Mouse (Mus musculus) embryonic facial prominence, embryonic 13.5 days (tissue): ENCODE measurements around the gene Cyth4. TPM values are rescaled to one million over a fixed set of nuclear protein-coding genes. Genes with fewer than 3 reads are reported as not detected.

Experiments
- ATAC-seq: fragments of 200-750 bp; cut with Nextera tagmentation; 2 replicates; pipeline ENCODE4 v1.8.0; 2017; ENCODE audit warnings: low read depth; ENCODE audit not compliant: insufficient number of reproducible peaks, insufficient read depth, low FRiP score, low TSS enrichment
- H3K27ac ChIP-seq: fragments of 300-500 bp; sonication (generic); 2 replicates; pipeline ENCODE4 v1.5.1; 2015; ENCODE audit warnings: moderate library complexity, mild to moderate bottlenecking, inconsistent platforms
- H3K27me3 ChIP-seq: fragments of 300-500 bp; sonication (generic); 2 replicates; pipeline ENCODE4 v1.6.1; 2015; ENCODE audit warnings: mild to moderate bottlenecking, inconsistent platforms
- H3K36me3 ChIP-seq: fragments of 300-500 bp; sonication (generic); 2 replicates; pipeline ENCODE4 v1.6.1; 2015; ENCODE audit warnings: mild to moderate bottlenecking, inconsistent platforms
- H3K4me1 ChIP-seq: fragments of 300-500 bp; sonication (generic); 2 replicates; pipeline ENCODE4 v1.6.1; 2015; ENCODE audit warnings: inconsistent platforms
- H3K4me2 ChIP-seq: fragments of 300-500 bp; sonication (generic); 2 replicates; pipeline ENCODE4 v1.6.1; 2015; ENCODE audit warnings: moderate library complexity, mild to moderate bottlenecking, inconsistent platforms
- H3K4me3 ChIP-seq: fragments of 300-500 bp; sonication (generic); 2 replicates; pipeline ENCODE4 v1.5.1; 2015; ENCODE audit warnings: mild to moderate bottlenecking, inconsistent platforms
- H3K9ac ChIP-seq: fragments of 300-500 bp; sonication (generic); 2 replicates; pipeline ENCODE4 v1.6.1; 2015; ENCODE audit warnings: mild to moderate bottlenecking, inconsistent platforms
- H3K9me3 ChIP-seq: fragments of 300-500 bp; sonication (generic); 2 replicates; pipeline ENCODE4 v1.6.1; 2016; ENCODE audit warnings: inconsistent platforms
- WGBS: fragments of 180-500 bp; shearing (Covaris S2); methylation state at CpG from one replicate; pipeline ENCODE4 v1.1.7; 2015; ENCODE audit warnings: mixed read lengths; 5-methylcytosine and 5-hydroxymethylcytosine counted together
- polyA plus RNA-seq: library from polyadenylated mRNA; unstranded; fragments of >200 nt; fragmentation: Nextera tagmentation; extraction: Ambion mirVana; gene quantifications from 2 replicates; pipeline ENCODE4 v1.2.1, GENCODE M21; 2015

Cyth4 gene
- polyA plus RNA-seq, 1 experiment from 2014 or later, result 8.5 TPM

- no peak for ATAC-seq
- Histone ChIP-seq H3K36me3 (no peaks in the 10 kb centered on the region), H3K27me3 (no peaks in the 10 kb centered on the region), H3K4me3 (no peak overlapping the region), H3K4me1 (no peaks in the 10 kb centered on the region), H3K9me3 (no peaks in the 10 kb centered on the region), H3K4me2 (no peak overlapping the region), H3K27ac (no peak overlapping the region), H3K9ac (no peak overlapping the region)
- WGBS, result 70% methylated on average over 11 of the region's 11 CpGs
These were observed 31.9 kb upstream of the Cyth4 start for GRCm38 (mm10) chr15:78564764-78565435.

- ATAC-seq, result no peak
- H3K9me3 ChIP-seq, result no peaks in the 10 kb centered on the region
- no peaks in the 10 kb centered on the region for H3K36me3 ChIP-seq
- H3K9ac ChIP-seq, result no peak overlapping the region
- WGBS, result 70% methylated on average over 9 of the region's 9 CpGs
- H3K27ac ChIP-seq, result no peak overlapping the region
- H3K4me2 ChIP-seq, result no peak overlapping the region
- no peaks in the 10 kb centered on the region for H3K27me3 ChIP-seq
- no peak overlapping the region for H3K4me3 ChIP-seq
- no peaks in the 10 kb centered on the region for H3K4me1 ChIP-seq
These were observed 29.2 kb upstream of the Cyth4 start for GRCm38 (mm10) chr15:78567608-78568120.

GRCm38 (mm10) chr15:78570170-78570569 is 26.7 kb upstream of the Cyth4 start:
- no peak overlapping the region for H3K4me3 ChIP-seq
- H3K36me3 ChIP-seq, result no peaks in the 10 kb centered on the region
- H3K9me3 ChIP-seq, result no peaks in the 10 kb centered on the region
- H3K4me1 ChIP-seq, result no peaks in the 10 kb centered on the region
- WGBS, result 92% methylated on average over 5 of the region's 5 CpGs
- no peak overlapping the region for H3K9ac ChIP-seq
- no peak overlapping the region for H3K4me2 ChIP-seq
- ATAC-seq, result no peak
- no peak overlapping the region for H3K27ac ChIP-seq
- H3K27me3 ChIP-seq, result no peaks in the 10 kb centered on the region

- no peak for ATAC-seq
- no peak overlapping the region for H3K4me3 ChIP-seq
- WGBS, result 59% methylated on average over 16 of the region's 16 CpGs
These were observed 25.1 kb upstream of the Cyth4 start for GRCm38 (mm10) chr15:78571554-78572269.

GRCm38 (mm10) chr15:78572270-78572600 is 24.6 kb upstream of the Cyth4 start:
- H3K4me2 ChIP-seq, result no peak overlapping the region
- no peaks in the 10 kb centered on the region for H3K36me3 ChIP-seq
- no peak overlapping the region for H3K4me3 ChIP-seq
- no peaks in the 10 kb centered on the region for H3K9me3 ChIP-seq
- ATAC-seq, result no peak
- 0 out of 2 replicates have a peak, but pooled peaks cover 8% of the 10 kb centered on the region for H3K4me1 ChIP-seq
- 88% methylated on average over 5 of the region's 5 CpGs for WGBS
- H3K9ac ChIP-seq, result no peak overlapping the region
- H3K27me3 ChIP-seq, result no peaks in the 10 kb centered on the region
- no peak overlapping the region for H3K27ac ChIP-seq

More at GRCm38 (mm10) chr15:78571554-78572269, 25.1 kb upstream of the Cyth4 start:
- Histone ChIP-seq H3K4me2 (no peak overlapping the region), H3K27ac (no peak overlapping the region), H3K9ac (no peak overlapping the region), H3K9me3 (no peaks in the 10 kb centered on the region), H3K36me3 (no peaks in the 10 kb centered on the region), H3K4me1 (0 out of 2 replicates have a peak, but pooled peaks cover 8% of the 10 kb centered on the region), H3K27me3 (no peaks in the 10 kb centered on the region)

- Histone ChIP-seq H3K9ac (no peak within 1 kb of the TSS), H3K4me1 (0 out of 2 replicates have a peak, but pooled peaks cover 8% of the 10 kb centered on the region), H3K9me3 (no peaks in the 10 kb centered on the region), H3K36me3 (no peaks in the 10 kb centered on the region), H3K27me3 (no peaks in the 10 kb centered on the region), H3K4me2 (no peak within 1 kb of the TSS), H3K4me3 (no peak within 1 kb of the TSS), H3K27ac (no peak within 1 kb of the TSS)
- no peak for ATAC-seq
- 80% methylated on average over 8 of the region's 8 CpGs for WGBS
These were observed 24.0 kb upstream of the Cyth4 start, which contains the start of gene Rac2 for GRCm38 (mm10) chr15:78572658-78573397. Rac2 (minus strand) TSS chr15:78572783.

- H3K9ac ChIP-seq, result no peak overlapping the region
- no peak overlapping the region for H3K27ac ChIP-seq
- H3K4me2 ChIP-seq, result no peak overlapping the region
- 40% methylated on average over 4 of the region's 4 CpGs for WGBS
- H3K27me3 ChIP-seq, result no peaks in the 10 kb centered on the region; the same call in 1 of the 2 replicates
- H3K4me1 ChIP-seq, result peaks cover 28% of the 10 kb centered on the region
- H3K4me3 ChIP-seq, result no peak overlapping the region
- no peaks in the 10 kb centered on the region for H3K9me3 ChIP-seq
- H3K36me3 ChIP-seq, result no peaks in the 10 kb centered on the region
- no peak for ATAC-seq
These were observed 20.5 kb upstream of the Cyth4 start for GRCm38 (mm10) chr15:78576284-78576810.

- no peak overlapping the region for H3K4me2 ChIP-seq
- ATAC-seq, result no peak
- 21% methylated on average over 11 of the region's 11 CpGs for WGBS
- no peaks in the 10 kb centered on the region for H3K36me3 ChIP-seq
- H3K9me3 ChIP-seq, result 0 out of 2 replicates have a peak, but pooled peaks cover 4% of the 10 kb centered on the region
- H3K4me3 ChIP-seq, result no peak overlapping the region
- H3K27me3 ChIP-seq, result 0 out of 2 replicates have a peak, but pooled peaks cover 4% of the 10 kb centered on the region
- H3K9ac ChIP-seq, result no peak overlapping the region
- H3K4me1 ChIP-seq, result peaks cover 27% of the 10 kb centered on the region
- no peak overlapping the region for H3K27ac ChIP-seq
These were observed 13.5 kb upstream of the Cyth4 start for GRCm38 (mm10) chr15:78583352-78583751.

GRCm38 (mm10) chr15:78585404-78585803 is 11.4 kb upstream of the Cyth4 start:
- Histone ChIP-seq H3K9me3 (0 out of 2 replicates have a peak, but pooled peaks cover 4% of the 10 kb centered on the region), H3K4me2 (no peak overlapping the region), H3K27ac (no peak overlapping the region), H3K27me3 (0 out of 2 replicates have a peak, but pooled peaks cover 4% of the 10 kb centered on the region), H3K36me3 (no peaks in the 10 kb centered on the region), H3K4me3 (no peak overlapping the region), H3K9ac (no peak overlapping the region), H3K4me1 (peaks cover 16% of the 10 kb centered on the region)
- no peak for ATAC-seq
- 92% methylated on average over 7 of the region's 7 CpGs for WGBS

- Histone ChIP-seq H3K4me1 (peaks cover 8% of the 10 kb centered on the region; the same call in 1 of the 2 replicates), H3K4me2 (no peak overlapping the region), H3K9ac (no peak overlapping the region), H3K9me3 (0 out of 2 replicates have a peak, but pooled peaks cover 4% of the 10 kb centered on the region), H3K4me3 (no peak overlapping the region), H3K27me3 (0 out of 2 replicates have a peak, but pooled peaks cover 4% of the 10 kb centered on the region), H3K27ac (no peak overlapping the region), H3K36me3 (no peaks in the 10 kb centered on the region)
- ATAC-seq, result no peak
- 53% methylated on average over 18 of the region's 18 CpGs for WGBS
These were observed 9.5 kb upstream of the Cyth4 start for GRCm38 (mm10) chr15:78587050-78587994.
